Mouse (Mus musculus) thymus, adult 2 months (tissue): ENCODE measurements around the gene Mylip.

Experiments used
- CTCF ChIP-seq: fragments of 200-500 bp; IDR thresholded peaks from 2 replicates; pipeline ENCODE4 v1.5.1; 2012; ENCODE audit warnings: mild to moderate bottlenecking, control low read depth, low read length, moderate library complexity, borderline replicate concordance; ENCODE audit not compliant: control insufficient read depth, poor library complexity, insufficient read depth; ENCODE audit errors: extremely low read depth
- POLR2A ChIP-seq: fragments of 200-500 bp; IDR thresholded peaks from 2 replicates; pipeline ENCODE4 v1.6.1; 2012; ENCODE audit warnings: mild to moderate bottlenecking, low read length, control low read depth, moderate library complexity; ENCODE audit not compliant: control insufficient read depth, poor library complexity, insufficient read depth; ENCODE audit errors: extremely low read depth

GRCm38 (mm10) chr13:45345471-45346159 is 43.9 kb upstream of the Mylip start:
- TF ChIP-seq POLR2A (no peak), CTCF (no peak)
